Mouse (Mus musculus) brain, embryonic 14.5 days (tissue): ENCODE data around the gene Lgals2. TPM values are rescaled to one million over a fixed set of nuclear protein-coding genes. Genes with fewer than 3 reads are reported as not detected.

ENCODE experiments used
- DNase-seq: peaks from one replicate; pipeline ENCODE4 v3.0.0-alpha.2; 2011; ENCODE audit warnings: low read depth
- CTCF ChIP-seq: fragments of 200-500 bp; IDR thresholded peaks from 2 replicates; pipeline ENCODE4 v1.5.1; 2012; ENCODE audit warnings: inconsistent platforms, mild to moderate bottlenecking, moderate library complexity, borderline replicate concordance; ENCODE audit not compliant: insufficient read depth, insufficient read length; ENCODE audit errors: extremely low read depth
- POLR2A ChIP-seq: fragments of 200-500 bp; IDR thresholded peaks from 2 replicates; pipeline ENCODE4 v1.6.1; 2012; ENCODE audit warnings: mild to moderate bottlenecking, inconsistent platforms, borderline replicate concordance; ENCODE audit not compliant: poor library complexity, insufficient read depth, insufficient read length, severe bottlenecking; ENCODE audit errors: extremely low read depth
- polyA plus RNA-seq: library from polyadenylated mRNA; depleted of rRNA; stranded (reverse); fragments of >200 nt; gene quantifications from 2 replicates; pipeline ENCODE4 v1.2.3, GENCODE M21; 2012; rRNA removed

Gene Lgals2
- 0.16 and 0.19 TPM in 2 replicates for polyA plus RNA-seq

DNA sequence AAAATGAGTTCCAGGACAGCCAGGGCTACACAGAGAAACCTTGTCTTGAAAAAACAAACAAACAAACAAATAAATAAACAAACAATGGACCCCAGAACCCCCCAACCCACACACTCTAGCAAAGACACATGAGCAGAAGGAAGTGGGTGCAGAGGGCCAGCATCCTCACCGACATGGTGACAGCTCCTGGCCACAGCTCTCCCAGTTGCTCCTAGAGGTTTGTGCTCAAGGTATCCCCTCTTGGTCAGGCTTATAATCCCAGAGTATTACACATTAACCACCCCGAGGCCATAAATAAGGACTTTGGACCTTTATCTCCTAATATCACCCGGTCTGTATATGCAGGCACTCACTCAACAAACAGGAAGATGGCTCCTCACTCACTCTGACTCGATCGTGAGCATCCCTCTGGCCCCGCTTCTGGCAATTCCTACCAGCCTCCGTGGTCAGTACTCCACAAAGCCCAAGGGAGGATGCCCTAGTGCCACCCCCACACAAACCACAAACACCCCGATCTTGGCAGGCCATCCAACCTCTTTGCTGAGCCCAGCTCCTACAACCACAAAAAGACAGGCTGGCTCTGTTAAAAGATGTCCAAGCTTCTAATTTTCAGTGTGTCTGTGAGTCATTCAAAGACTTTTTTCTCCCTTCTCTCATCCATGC, at the start of gene Lgals2:
Gene Lgals2, minus strand, starts transcription at position 227 of the 663 bp plus-strand sequence.
- DNase-seq: no peak
- TF ChIP-seq POLR2A: no peak

DNA sequence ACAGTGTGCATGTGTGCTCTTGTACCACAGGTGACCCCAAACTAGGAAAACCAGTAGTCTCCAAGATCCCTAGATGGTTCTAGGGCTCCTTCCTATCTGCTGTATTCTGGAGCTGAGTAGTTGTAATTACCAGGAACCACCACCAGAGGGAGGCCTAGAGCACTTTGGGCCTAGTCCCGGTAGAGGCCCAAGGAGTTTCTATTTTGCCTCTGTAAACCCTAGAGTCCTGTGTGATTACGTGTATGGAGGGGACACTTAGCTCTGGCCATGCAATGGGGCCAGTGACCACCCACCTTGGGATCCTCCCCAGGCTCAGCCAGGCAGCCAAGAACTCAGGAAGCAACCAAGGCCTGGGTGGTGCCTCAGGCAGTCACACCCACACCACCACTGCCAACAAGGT, 47.9 kb upstream of the Lgals2 start:
- peak; percentile 79 for DNase-seq
- TF ChIP-seq POLR2A (no peak), CTCF (peak; percentile 83; the same call in 1 of the 2 replicates)

DNA sequence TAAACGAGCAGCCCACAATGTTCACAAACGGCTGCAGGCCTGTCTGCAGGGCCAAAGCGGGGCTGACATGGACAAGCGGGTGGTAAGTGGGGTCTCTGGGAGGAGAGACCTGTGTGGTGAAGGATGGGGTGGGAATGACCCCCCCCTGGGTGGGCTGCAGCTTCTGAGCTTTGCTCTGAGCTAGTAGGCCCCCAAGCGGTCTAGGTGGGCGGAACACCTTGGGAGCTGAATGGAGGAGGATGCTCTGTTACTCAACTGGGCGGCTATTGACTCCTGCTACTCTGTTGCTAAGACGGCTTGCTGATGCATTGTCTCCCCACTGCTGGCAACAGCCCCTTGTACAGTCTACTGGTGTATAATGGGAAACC, 46.1 kb upstream of the Lgals2 start:
- TF ChIP-seq POLR2A (no peak), CTCF (no peak)
- DNase-seq: no peak

DNA sequence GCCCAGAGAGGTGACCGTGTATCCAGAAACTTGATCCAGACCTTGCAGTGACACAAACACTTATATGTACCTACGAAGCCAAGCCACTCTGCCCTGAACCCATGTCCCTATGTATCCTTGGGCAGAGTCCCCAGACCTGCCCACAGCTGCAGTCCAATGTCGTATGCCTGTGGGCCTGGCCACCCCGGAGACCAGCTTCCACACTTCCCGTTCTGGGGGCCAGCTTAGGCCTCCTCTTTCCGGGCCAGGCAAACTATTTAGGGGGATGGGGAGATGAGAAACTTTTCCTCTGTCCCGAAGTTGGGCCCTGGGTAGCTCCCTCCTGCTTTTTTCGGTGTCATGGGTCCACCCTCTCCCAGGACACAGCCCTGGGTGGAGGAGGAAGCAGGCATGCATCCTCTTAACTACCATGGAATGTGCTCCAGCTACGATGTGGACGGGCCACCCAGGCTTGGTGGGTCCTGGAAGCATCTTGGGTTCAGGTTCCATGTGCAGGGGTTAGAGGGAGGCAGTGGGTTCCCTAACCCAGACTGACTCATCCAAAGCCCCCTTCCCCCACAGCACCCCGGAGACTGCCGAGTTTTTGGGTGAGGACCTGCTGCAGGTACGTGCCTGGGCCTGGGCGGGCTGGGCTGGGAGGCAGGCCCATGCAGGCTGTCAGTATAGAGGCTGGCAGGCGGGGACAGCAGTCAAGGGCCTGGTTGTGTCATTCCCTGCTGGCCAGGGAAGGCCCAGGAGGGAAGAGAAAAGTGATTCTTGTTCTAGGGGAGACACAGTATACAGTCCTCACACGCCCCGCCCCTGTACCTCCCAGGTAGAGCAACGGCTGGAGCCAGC, 45.5 kb upstream of the Lgals2 start:
- no peak for DNase-seq
- TF ChIP-seq CTCF (no peak), POLR2A (no peak)

DNA sequence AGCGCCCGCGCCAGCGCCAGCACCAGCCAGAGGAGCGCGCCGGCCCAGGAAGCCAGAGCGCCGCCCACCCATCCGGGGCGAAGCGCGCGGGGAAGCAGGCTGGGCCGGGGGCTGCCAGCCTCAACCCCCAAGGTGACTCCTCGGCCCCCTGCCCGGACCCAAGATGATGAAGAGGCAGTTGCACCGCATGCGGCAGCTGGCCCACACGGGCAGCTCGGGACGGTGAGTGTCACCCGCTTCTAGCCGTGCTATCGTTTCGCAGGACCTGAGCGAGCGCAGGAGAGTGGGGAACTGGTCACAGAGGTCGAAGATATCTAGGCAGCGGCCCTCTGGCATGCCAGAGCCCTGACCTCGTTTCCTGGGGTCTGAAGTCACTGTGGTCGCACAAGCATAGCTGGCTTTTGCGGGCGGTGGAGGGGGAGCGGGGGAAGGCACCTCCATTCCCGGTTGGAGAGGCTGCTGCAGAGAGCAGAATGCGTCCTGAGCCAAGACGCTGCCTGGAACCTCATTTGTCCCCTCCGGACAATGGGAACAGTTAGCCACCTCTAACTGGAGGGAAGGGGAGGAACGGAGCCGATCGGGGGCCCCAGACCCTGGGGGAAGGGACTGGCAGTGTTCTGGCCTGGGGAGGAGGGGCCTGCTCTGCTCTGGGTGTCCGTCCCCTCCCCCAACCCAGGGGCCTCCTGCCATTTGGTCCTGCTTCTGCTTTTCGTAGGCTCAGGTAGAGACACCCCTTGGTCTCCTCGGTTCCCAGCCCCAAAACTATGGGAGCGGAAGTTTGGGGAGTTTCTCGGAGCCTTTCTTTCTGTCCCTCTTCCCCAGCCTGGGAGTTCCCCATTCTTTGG, 44.6 kb upstream of the Lgals2 start, which contains the start of gene Sh3bp1:
Gene Sh3bp1, plus strand, starts transcription at position 29 of the 845 bp plus-strand sequence.
- DNase-seq: peak; percentile 64
- TF ChIP-seq CTCF (no peak), POLR2A (0 out of 2 replicates have a peak, but pooled peaks have one; percentile 5)

DNA sequence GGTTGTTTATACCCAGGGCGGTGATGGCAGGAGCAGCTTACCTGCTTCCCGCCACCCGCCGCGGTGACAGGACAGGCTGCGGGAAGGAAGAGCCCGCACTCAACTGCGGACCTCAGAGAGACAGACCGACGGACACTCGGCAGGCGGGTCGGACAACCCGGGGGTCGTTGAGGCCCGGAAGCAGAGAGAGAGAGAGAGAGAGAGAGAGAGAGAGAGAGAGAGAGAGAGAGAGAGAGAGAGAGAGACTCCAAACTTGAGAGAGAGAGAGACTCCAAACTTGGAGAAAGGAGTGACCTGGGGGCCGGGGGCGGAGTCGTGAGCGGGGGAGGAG, 44.0 kb upstream of the Lgals2 start, which contains the start of gene Gm49510:
Gene Gm49510, plus strand, starts transcription at position 259 of the 331 bp plus-strand sequence.
- no peak for DNase-seq
- TF ChIP-seq CTCF (no peak), POLR2A (no peak)

DNA sequence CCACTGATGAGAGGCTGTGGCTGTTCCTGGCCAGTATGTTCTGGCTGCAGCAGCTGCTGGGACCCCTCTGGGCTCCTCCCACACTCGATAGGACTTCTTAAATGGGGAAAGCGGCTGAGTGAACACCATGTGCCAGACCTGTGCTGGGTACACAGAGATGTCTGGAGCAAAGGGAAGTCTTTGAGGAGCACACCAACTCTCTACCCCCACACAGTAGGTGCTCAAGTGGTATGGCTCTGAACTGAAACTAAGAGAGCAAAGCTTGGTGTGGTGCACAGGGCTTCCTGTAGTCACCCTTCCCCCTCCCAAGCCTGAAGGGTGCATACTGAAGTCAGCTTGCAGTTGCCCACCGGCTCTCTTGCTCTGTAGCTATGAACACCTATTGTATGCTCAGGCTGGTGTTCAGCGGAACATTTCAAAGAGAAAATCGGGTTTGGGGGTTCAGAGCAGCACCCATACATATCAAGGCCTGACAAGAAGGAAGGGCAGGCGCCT, 43.2 kb upstream of the Lgals2 start:
- TF ChIP-seq CTCF (no peak), POLR2A (no peak)

DNA sequence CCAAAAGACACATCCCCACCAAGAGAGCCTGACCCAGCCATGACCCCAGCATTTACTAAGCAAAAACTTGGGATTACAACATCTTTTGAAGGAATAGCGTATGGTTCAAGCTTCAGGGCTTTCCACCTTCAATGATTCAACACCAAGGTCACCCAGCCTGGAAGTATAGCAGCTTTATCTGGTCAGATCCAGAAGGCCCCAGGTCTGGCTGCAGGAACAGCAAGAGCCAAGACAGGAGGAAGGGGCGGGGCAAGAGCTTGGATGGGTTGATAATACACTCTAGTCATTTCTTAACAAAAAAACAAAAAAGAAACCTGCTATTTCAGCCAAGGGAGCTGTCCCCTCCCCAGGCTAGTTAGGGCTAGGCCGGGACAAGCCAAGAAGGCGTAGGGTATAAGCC, 42.2 kb upstream of the Lgals2 start:
- TF ChIP-seq POLR2A: no peak
- TF ChIP-seq CTCF: no peak
- DNase-seq: no peak

More for the DNA sequence above, 43.2 kb upstream of the Lgals2 start:
- DNase-seq: no peak

DNA sequence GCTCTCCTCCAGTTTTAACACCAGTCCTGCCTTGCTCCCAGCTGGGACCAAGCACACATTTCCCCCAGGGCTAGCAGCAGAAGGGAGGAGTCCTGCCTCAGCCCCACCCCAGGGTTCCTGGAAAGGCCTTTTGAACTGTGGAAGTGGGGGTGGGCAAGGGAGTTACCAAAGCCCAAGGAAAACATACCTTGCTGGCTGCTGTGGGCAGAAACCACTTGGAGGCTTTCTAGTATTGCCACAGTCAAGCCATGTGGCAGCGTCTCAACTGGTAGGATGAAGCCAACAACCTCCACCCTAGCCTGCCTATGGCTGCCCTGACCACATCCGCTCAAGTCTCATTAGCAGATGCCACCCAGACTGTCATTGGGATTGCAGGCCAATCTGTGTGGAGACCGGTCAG, 40.8 kb upstream of the Lgals2 start:
- TF ChIP-seq POLR2A (no peak), CTCF (no peak)
- no peak for DNase-seq

DNA sequence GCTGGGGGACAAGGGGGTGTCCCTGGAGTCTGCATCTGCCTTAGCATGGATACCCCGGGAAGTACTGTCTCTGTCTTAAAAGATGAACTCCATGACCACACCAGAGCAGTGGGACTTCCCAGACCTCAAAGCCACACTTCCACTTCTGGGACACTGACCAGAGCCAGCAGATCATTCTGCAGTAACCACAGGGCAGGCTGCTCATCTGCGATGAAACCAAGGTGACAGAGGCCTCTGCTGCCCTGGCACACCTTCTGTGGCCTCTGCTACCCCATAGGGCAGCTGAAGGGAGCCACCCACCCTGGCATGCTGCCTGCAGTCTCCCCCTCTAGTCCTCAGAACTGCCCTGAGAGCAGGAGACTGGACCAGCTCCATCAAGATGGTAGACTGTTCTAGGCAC, 40.4 kb upstream of the Lgals2 start:
- TF ChIP-seq CTCF: no peak
- no peak for TF ChIP-seq POLR2A
- no peak for DNase-seq

DNA sequence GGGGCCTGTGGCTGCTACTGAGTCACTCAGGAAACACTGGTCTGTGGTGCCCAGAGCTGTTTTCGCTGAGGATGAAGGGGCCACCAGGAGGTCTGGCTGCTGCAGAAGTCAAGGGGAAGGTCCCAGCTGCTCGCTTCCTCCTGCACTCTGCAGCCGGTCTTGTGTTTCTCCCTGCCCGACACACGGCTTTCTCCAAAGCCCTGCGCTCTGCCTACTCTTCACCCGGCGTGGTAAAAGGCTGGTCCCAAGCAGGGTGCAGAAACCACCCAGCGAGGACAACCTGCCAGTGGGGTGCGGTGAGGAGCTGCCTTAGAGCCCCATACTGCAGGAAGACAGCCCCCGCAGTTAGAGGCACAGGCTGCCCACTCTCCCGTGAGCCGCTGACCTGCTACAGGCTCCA, 39.4 kb upstream of the Lgals2 start:
- TF ChIP-seq POLR2A (no peak), CTCF (no peak)
- no peak for DNase-seq

DNA sequence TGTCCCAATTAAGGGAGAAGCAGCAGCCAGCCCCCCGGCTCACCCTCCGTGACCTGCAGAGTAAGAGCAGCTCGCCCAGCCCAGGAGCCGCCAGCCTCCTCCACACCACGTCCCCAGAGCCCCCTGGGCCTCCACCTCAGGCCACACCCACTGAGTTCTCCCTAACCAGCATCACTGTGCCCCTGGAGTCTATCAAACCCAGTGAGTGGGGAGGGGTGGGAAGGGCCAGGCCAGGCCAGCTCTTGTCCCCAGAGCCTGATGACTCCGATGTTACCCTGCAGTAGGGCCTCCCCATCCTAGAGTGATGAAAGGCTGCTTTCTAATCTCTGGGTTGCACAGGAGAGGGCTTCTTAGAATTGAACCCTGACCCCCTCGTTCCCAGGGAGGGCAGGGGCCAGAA, 37.1 kb upstream of the Lgals2 start:
- no peak for DNase-seq
- TF ChIP-seq POLR2A: no peak
- no peak for TF ChIP-seq CTCF

DNA sequence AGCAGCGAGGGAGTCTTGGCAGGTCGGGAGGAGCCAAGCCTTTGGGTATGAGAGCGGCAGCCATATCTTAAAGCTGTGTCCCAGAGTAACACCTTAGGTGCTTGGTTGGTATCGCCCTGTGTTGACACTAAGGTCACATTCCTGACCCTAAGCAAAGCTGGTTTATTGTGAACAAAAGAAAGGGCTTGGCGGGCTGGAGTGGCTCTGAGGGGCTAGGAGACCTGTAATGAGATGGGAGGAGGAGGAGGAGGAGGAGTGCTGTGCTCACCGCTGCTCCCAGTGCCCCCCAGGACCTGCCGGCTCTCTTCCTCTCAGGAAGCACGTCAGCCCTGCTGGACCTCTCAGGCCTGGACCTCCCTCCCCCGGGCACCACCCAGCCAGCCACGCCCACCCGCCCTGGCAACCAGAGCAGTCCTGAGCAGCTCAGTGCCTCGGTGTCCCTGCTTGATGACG, 34.1 kb upstream of the Lgals2 start:
- no peak for DNase-seq
- no peak for TF ChIP-seq POLR2A
- no peak for TF ChIP-seq CTCF

DNA sequence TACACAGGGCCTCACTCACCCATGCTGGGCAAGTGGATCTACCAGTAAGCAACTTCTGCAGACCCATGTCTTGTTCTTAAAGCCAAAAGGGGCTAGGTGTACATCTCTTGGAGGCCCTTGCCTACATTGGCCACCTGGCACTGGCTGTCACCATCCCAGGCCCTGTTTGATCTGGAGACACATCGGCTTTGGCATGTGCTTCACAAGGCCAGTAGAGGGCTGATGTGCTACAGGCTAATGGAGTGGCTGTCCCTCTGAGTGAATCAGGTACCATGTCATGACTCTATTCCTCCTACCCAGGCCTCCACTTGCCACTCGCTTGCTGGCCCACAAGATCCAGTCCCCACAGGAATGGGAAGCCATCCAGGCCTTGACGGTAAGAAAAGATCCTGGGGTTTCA, 26.5 kb upstream of the Lgals2 start:
- no peak for DNase-seq

More for the DNA sequence above, 26.5 kb upstream of the Lgals2 start:
- TF ChIP-seq CTCF: no peak
- no peak for TF ChIP-seq POLR2A
